Mouse (Mus musculus) heart, embryonic 14.5 days (tissue): ENCODE data around the gene Ubr3. TPM values are rescaled to one million over a fixed set of nuclear protein-coding genes. Genes with fewer than 3 reads are reported as not detected.

Experiments used
- ATAC-seq: fragments of 200-750 bp; cut with Nextera tagmentation; 2 replicates; pipeline ENCODE4 v1.8.0; 2017; ENCODE audit warnings: low read depth, moderate TSS enrichment; ENCODE audit not compliant: insufficient number of reproducible peaks, insufficient read depth, low FRiP score
- H3K27ac ChIP-seq, 2 experiments: fragments of 200-500 bp in 1 of 2; fragments of 300-500 bp in 1 of 2; sonication (generic) in 1 of 2; replicated peaks in 1 of 2; 2 replicates each; pipeline ENCODE4 v1.5.1; 2012 to 2014; ENCODE audit warnings: low read depth in 2 of 2, low read length in 2 of 2, control low read depth in 1 of 2, mild to moderate bottlenecking in 1 of 2, mixed read lengths in 1 of 2; ENCODE audit not compliant: control insufficient read depth in 1 of 2, insufficient read depth in 1 of 2
- H3K27me3 ChIP-seq: fragments of 300-500 bp; sonication (generic); 2 replicates; pipeline ENCODE4 v1.6.1; 2014; ENCODE audit warnings: mild to moderate bottlenecking, low read length, control low read depth; ENCODE audit not compliant: control insufficient read depth, insufficient read depth
- H3K36me3 ChIP-seq: fragments of 300-500 bp; sonication (generic); 2 replicates; pipeline ENCODE4 v1.6.1; 2014; ENCODE audit warnings: mild to moderate bottlenecking, control low read depth, low read length, mixed read lengths; ENCODE audit not compliant: control insufficient read depth, insufficient read depth
- H3K4me1 ChIP-seq, 2 experiments: fragments of 200-500 bp in 1 of 2; fragments of 300-500 bp in 1 of 2; sonication (generic) in 1 of 2; 2 replicates each; pipeline ENCODE4 v1.6.1; 2012 to 2014; ENCODE audit warnings: low read length in 2 of 2, control low read depth in 1 of 2, mixed read lengths in 1 of 2; ENCODE audit not compliant: control insufficient read depth in 2 of 2, insufficient read depth in 2 of 2
- H3K4me2 ChIP-seq: fragments of 300-500 bp; sonication (generic); 2 replicates; pipeline ENCODE4 v1.6.1; 2014; ENCODE audit warnings: mild to moderate bottlenecking, low read length
- H3K4me3 ChIP-seq, 2 experiments: fragments of 200-500 bp in 1 of 2; fragments of 300-500 bp in 1 of 2; sonication (generic) in 1 of 2; 2 replicates each; pipeline ENCODE4 v1.5.1; 2012 to 2014; ENCODE audit warnings: low read length in 2 of 2, mild to moderate bottlenecking in 2 of 2, control low read depth in 1 of 2, low read depth in 1 of 2, moderate library complexity in 1 of 2; ENCODE audit not compliant: control insufficient read depth in 1 of 2, insufficient read depth in 1 of 2
- H3K9ac ChIP-seq: fragments of 300-500 bp; sonication (generic); 2 replicates; pipeline ENCODE4 v1.6.1; 2014; ENCODE audit warnings: mild to moderate bottlenecking, low read length
- H3K9me3 ChIP-seq: fragments of 300-500 bp; sonication (generic); 2 replicates; pipeline ENCODE4 v1.6.1; 2016; ENCODE audit warnings: low read length, control low read depth; ENCODE audit not compliant: control insufficient read depth
- WGBS: fragments of 180-500 bp; shearing (Covaris S2); extraction: QIAGEN DNeasy Blood & Tissue Kit; methylation state at CpG from one replicate; pipeline ENCODE4 v1.1.7; 2014; 5-methylcytosine and 5-hydroxymethylcytosine counted together
- polyA plus RNA-seq: library from polyadenylated mRNA; unstranded; fragments of >200 nt; fragmentation: Nextera tagmentation; extraction: Ambion mirVana; gene quantifications from 2 replicates; pipeline ENCODE4 v1.2.1, GENCODE M21; 2014

The Ubr3 gene
- polyA plus RNA-seq, 1 experiment from 2014 or later = 19.9 TPM

- no peak overlapping the region for H3K9ac ChIP-seq
- H3K9me3 ChIP-seq = no peaks in the 10 kb centered on the region
- ATAC-seq = no peak
- H3K27me3 ChIP-seq = no peaks in the 10 kb centered on the region
- no peak overlapping the region for H3K4me2 ChIP-seq
- H3K4me1 ChIP-seq = no peaks in the 10 kb centered on the region
- H3K27ac ChIP-seq = no peak overlapping the region
- H3K4me3 ChIP-seq = no peak overlapping the region
- H3K36me3 ChIP-seq = no peaks in the 10 kb centered on the region
- WGBS = 60% methylated on average over 1 of the region's 1 CpGs
Measured at GRCm38 (mm10) chr2:70035358-70035757, 138.3 kb downstream of the Ubr3 start.

- no peak for ATAC-seq
- Histone ChIP-seq H3K4me1 (no peaks in the 10 kb centered on the region), H3K9ac (no peak overlapping the region), H3K4me2 (no peak overlapping the region), H3K36me3 (no peaks in the 10 kb centered on the region), H3K4me3 (no peak overlapping the region), H3K27ac (no peak overlapping the region), H3K9me3 (no peaks in the 10 kb centered on the region), H3K27me3 (no peaks in the 10 kb centered on the region)
- 63% methylated on average over 8 of the region's 8 CpGs for WGBS
Measured at GRCm38 (mm10) chr2:70037221-70037620, 140.2 kb downstream of the Ubr3 start.

DNA sequence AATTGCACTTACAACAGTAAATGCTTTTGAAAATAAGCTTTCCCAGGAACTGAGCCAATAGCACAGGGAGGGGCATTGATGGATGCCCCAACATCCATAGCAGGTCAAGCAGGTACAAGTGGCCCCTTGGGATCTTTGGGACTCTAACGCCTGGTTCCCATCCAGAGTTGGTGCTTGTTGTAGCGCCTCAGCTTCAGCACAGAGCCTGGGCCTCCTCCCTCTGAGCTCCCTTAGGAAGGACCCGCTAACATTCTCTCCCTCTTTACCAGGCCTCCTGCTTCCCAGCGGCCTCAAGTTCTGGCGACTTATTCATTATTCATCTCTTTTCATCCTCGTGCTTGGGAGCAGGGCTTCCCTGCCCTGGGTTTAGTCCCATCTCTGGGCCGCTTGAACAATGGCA lies 141.7 kb downstream of the Ubr3 start, which contains the start of gene Myo3b:
Myo3b (plus strand) TSS at position 375 of the 400 bp plus-strand sequence.
- no peak for ATAC-seq
- no peaks in the 10 kb centered on the region for H3K36me3 ChIP-seq
- H3K27me3 ChIP-seq = no peaks in the 10 kb centered on the region
- H3K4me2 ChIP-seq = no peak within 1 kb of the TSS
- WGBS = 38% methylated on average over 7 of the region's 7 CpGs
- H3K4me3 ChIP-seq = no peak within 1 kb of the TSS
- H3K4me1 ChIP-seq = no peaks in the 10 kb centered on the region
- H3K27ac ChIP-seq = no peak within 1 kb of the TSS
- no peaks in the 10 kb centered on the region for H3K9me3 ChIP-seq
- no peak within 1 kb of the TSS for H3K9ac ChIP-seq

DNA sequence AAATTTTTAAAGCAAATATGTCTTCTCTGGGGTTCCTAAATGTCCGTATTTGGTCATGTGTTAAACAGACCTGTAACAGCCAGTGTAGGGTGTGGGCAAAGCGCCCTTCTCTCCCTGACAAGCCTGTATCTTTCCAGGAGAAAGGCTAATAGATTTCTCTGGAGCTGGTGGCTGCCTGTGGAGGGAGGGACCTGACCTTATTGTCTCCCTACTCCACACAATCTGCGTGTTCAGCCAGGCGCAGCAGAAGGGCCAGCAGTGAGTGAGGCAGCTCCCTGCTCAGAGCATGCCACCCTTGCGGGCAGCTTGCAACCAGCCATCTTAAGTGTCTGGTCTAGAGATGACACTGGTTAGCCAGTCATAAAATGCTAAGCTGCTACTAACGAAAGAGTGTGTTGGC lies 147.4 kb downstream of the Ubr3 start:
- H3K4me1 ChIP-seq = no peaks in the 10 kb centered on the region
- WGBS = 68% methylated on average over 6 of the region's 6 CpGs
- H3K27me3 ChIP-seq = no peaks in the 10 kb centered on the region
- H3K9me3 ChIP-seq = no peaks in the 10 kb centered on the region
- H3K9ac ChIP-seq = no peak overlapping the region
- H3K27ac ChIP-seq = no peak overlapping the region
- H3K4me3 ChIP-seq = no peak overlapping the region
- ATAC-seq = no peak
- H3K4me2 ChIP-seq = no peak overlapping the region
- H3K36me3 ChIP-seq = no peaks in the 10 kb centered on the region

DNA sequence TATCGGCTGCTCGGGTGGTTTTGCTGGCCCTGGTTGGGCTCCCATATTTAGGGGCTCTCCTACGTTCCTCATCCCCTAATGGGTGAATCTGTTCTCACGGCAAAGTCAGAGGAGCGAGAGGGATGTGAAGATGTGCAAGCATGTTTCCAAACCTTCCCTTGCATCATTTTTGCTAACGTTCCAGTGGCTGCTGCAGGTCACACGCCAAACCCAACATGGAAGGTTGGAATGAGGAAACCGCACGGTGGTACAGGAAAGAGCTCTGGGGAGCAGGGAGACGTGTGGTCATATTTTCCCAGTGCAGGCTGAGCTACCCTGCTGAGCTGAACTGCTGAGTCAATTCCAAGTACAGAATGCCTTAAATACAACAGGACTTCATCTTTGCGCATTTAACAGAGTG lies 150.8 kb downstream of the Ubr3 start:
- no peaks in the 10 kb centered on the region for H3K4me1 ChIP-seq
- no peak for ATAC-seq
- 76% methylated on average over 11 of the region's 11 CpGs for WGBS
- H3K9me3 ChIP-seq = no peaks in the 10 kb centered on the region
- no peaks in the 10 kb centered on the region for H3K27me3 ChIP-seq
- H3K9ac ChIP-seq = no peak overlapping the region
- H3K27ac ChIP-seq = no peak overlapping the region
- H3K4me3 ChIP-seq = no peak overlapping the region
- no peak overlapping the region for H3K4me2 ChIP-seq
- H3K36me3 ChIP-seq = no peaks in the 10 kb centered on the region

DNA sequence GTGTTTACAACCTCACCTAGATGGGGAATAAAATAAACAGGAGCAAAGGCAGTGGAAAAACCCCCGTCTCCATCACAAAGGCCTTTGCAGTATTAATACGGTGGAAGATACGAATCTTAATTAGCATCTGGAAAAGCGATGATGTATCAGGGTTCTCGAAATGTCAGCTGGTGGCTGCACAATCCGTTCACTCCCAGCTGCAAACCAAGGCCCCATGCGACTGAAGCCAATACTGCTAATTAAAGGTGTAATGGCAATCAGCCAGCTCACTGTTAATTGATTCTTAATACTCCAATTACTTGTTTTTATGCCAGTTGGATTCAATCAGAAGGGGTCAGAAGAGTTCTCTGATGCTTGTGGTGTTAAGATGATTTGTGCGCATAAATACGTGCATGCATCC lies 156.8 kb downstream of the Ubr3 start:
- no peak for ATAC-seq
- no peaks in the 10 kb centered on the region for H3K36me3 ChIP-seq
- H3K27me3 ChIP-seq = no peaks in the 10 kb centered on the region
- 86% methylated on average over 9 of the region's 9 CpGs for whole genome bisulfite sequencing
- no peak overlapping the region for H3K9ac ChIP-seq
- H3K9me3 ChIP-seq = no peaks in the 10 kb centered on the region
- no peak overlapping the region for H3K4me2 ChIP-seq
- H3K4me1 ChIP-seq = no peaks in the 10 kb centered on the region
- no peak overlapping the region for H3K4me3 ChIP-seq
- H3K27ac ChIP-seq = no peak overlapping the region

DNA sequence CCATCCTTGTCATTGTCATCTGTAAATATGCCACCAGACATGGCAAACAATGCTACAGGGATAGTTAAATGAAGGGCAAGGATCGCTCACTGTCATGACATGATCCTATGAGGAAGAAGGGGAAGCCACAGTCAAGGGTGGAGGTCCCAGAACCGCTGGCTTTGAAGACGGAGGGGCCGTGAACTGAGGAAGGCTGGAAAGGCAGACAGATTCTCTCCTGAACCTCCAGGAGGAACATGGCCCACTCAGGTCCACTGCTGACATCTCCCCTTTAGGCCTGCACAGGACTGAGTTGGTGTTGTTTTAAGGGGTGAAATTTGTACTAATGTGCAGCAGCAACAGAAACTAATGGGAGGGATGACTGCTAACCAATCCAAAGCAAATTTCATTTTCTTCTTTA lies 161.2 kb downstream of the Ubr3 start:
- Histone ChIP-seq H3K9me3 (no peaks in the 10 kb centered on the region), H3K27ac (no peak overlapping the region), H3K4me1 (no peaks in the 10 kb centered on the region), H3K36me3 (no peaks in the 10 kb centered on the region), H3K27me3 (no peaks in the 10 kb centered on the region), H3K4me2 (no peak overlapping the region), H3K4me3 (no peak overlapping the region), H3K9ac (no peak overlapping the region)
- no peak for ATAC-seq
- 89% methylated on average over 4 of the region's 4 CpGs for WGBS
